Mouse (Mus musculus): ENCODE data around the gene Pts.

- TF ChIP-seq CTCF (conservative IDR thresholded peaks at IDR 0.05; ENCODE audit: insufficient read depth, insufficient read length, low read depth, low read length) = no peak
- TF ChIP-seq POLR2A (IDR thresholded peaks at IDR 0.05; ENCODE audit: low read depth, low read length) = no peak
Measured at GRCm38 (mm10) chr9:50540170-50540569, 11.6 kb upstream of the Pts start.

All from kidney, adult 2 months (tissue).